Mouse (Mus musculus) intestine, embryonic 14.5 days (tissue): ENCODE data around the gene Gm43064. TPM values are rescaled to one million over a fixed set of nuclear protein-coding genes. Genes with fewer than 3 reads are reported as not detected.
"Not testable (repeated sequence)": the region's sequence is repeated elsewhere in the genome, so short reads cannot be mapped to it uniquely, and the experiment has no call there.

ENCODE experiments used
- ATAC-seq: fragments of 200-750 bp; cut with Nextera tagmentation; replicated peaks from 2 replicates; pipeline ENCODE4 v1.8.0; 2017; ENCODE audit warnings: low read depth, moderate number of reproducible peaks, moderate TSS enrichment, moderate library complexity; ENCODE audit not compliant: low FRiP score, low TSS enrichment
- DNase-seq: peaks from one replicate; pipeline ENCODE4 v3.0.0-alpha.2; 2018; ENCODE audit warnings: low spot score
- H3K27ac ChIP-seq: fragments of 300-500 bp; sonication (generic); 2 replicates; pipeline ENCODE4 v1.5.1; 2014; ENCODE audit warnings: low read depth, mild to moderate bottlenecking, control low read depth
- H3K27me3 ChIP-seq: fragments of 300-500 bp; sonication (generic); replicated peaks from 2 replicates; pipeline ENCODE4 v1.6.1; 2014; ENCODE audit warnings: low read length, control low read depth; ENCODE audit not compliant: control insufficient read depth, insufficient read depth
- H3K36me3 ChIP-seq: fragments of 300-500 bp; sonication (generic); 2 replicates; pipeline ENCODE4 v1.6.1; 2014; ENCODE audit warnings: low read length, control low read depth; ENCODE audit not compliant: control insufficient read depth, insufficient read depth
- H3K4me1 ChIP-seq: fragments of 300-500 bp; sonication (generic); replicated peaks from 2 replicates; pipeline ENCODE4 v1.6.1; 2014; ENCODE audit warnings: low read length, control low read depth, mixed read lengths; ENCODE audit not compliant: control insufficient read depth, insufficient read depth
- H3K4me2 ChIP-seq: fragments of 300-500 bp; sonication (generic); 2 replicates; pipeline ENCODE4 v1.6.1; 2014; ENCODE audit warnings: low read length
- H3K4me3 ChIP-seq: fragments of 300-500 bp; sonication (generic); 2 replicates; pipeline ENCODE4 v1.5.1; 2014; ENCODE audit warnings: low read depth, low read length, control low read depth, mixed read lengths
- H3K9ac ChIP-seq: fragments of 300-500 bp; sonication (generic); 2 replicates; pipeline ENCODE4 v1.6.1; 2014; ENCODE audit warnings: mild to moderate bottlenecking, low read length
- H3K9me3 ChIP-seq: fragments of 300-500 bp; sonication (generic); 2 replicates; pipeline ENCODE4 v1.6.1; 2016; ENCODE audit warnings: low read length, control low read depth; ENCODE audit not compliant: control insufficient read depth
- WGBS: fragments of 180-500 bp; shearing (Covaris S2); extraction: QIAGEN DNeasy Blood & Tissue Kit; methylation state at CpG from one replicate; pipeline ENCODE4 v1.1.7; 2014; 5-methylcytosine and 5-hydroxymethylcytosine counted together
- polyA plus RNA-seq: library from polyadenylated mRNA; unstranded; fragments of >200 nt; fragmentation: Nextera tagmentation; extraction: Ambion mirVana; gene quantifications from 2 replicates; pipeline ENCODE4 v1.2.1, GENCODE M21; 2014

Gene Gm43064
- polyA plus RNA-seq, 1 experiment from 2014 or later: 0.55 TPM

DNA sequence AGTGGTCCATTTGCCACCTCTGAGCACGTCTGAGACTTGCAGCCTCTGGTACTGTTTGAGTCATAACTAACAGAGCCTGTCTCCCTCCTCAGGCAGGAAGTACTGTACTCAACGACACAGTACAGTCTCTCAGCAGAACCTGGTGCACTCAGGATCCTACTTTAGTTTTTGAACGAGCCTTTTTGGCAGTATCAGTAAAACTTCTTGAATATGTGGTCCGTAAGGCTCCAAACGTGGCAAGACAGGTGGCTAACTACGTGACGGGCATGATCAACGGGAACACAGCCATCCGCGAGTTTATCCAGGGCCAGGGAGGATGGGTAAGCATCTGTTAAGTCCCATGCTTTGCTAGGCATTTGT is 26.6 kb downstream of the Gm43064 start:
- Histone ChIP-seq H3K4me2 (no peak overlapping the region), H3K4me3 (no peak overlapping the region), H3K36me3 (no peaks in the 10 kb centered on the region), H3K9ac (no peak overlapping the region), H3K9me3 (no peaks in the 10 kb centered on the region), H3K27me3 (no peaks in the 10 kb centered on the region), H3K27ac (no peak overlapping the region), H3K4me1 (no peaks in the 10 kb centered on the region)
- no peak for ATAC-seq
- no peak for DNase-seq
- 78% methylated on average over 10 of the region's 10 CpGs for WGBS

- Histone ChIP-seq H3K27me3 (no peaks in the 10 kb centered on the region), H3K36me3 (no peaks in the 10 kb centered on the region), H3K27ac (no peak overlapping the region), H3K9me3 (no peaks in the 10 kb centered on the region), H3K9ac (no peak overlapping the region), H3K4me1 (no peaks in the 10 kb centered on the region), H3K4me2 (no peak overlapping the region), H3K4me3 (no peak overlapping the region)
- ATAC-seq (no peak), DNase-seq (no peak)
- 93% methylated on average over 5 of the region's 5 CpGs for WGBS
Observed at GRCm38 (mm10) chr3:103836453-103836852, 27.1 kb downstream of the Gm43064 start.

DNA sequence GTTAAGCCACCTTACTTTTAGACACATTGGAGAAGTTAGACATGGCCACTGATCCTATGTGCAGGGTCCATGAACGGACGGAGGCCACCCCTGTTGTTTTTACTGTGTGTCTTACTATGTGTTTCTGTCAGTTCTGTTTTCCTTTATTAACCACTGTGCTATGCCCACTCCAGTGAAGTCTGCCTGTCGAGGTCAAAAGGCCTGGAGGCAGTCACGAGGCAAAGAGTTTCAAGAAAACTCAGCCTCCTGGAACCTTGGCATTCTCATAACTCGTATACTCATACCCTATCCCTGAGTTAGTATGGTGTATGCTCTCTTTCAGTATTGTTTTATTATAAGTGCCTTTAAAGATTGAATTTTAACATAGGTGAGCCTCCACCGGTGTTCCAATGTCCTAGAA is 30.3 kb downstream of the Gm43064 start:
- DNase-seq (no peak), ATAC-seq (no peak)
- Histone ChIP-seq H3K4me3 (no peak overlapping the region), H3K27me3 (no peaks in the 10 kb centered on the region), H3K9me3 (0 out of 2 replicates have a peak, but pooled peaks cover 4% of the 10 kb centered on the region), H3K4me1 (no peaks in the 10 kb centered on the region), H3K9ac (no peak overlapping the region), H3K27ac (no peak overlapping the region), H3K36me3 (no peaks in the 10 kb centered on the region), H3K4me2 (no peak overlapping the region)
- 93% methylated on average over 6 of the region's 6 CpGs for whole genome bisulfite sequencing

- not testable (repeated sequence) for H3K4me2 ChIP-seq, H3K27ac ChIP-seq, DNase-seq, H3K27me3 ChIP-seq, H3K9ac ChIP-seq, H3K4me1 ChIP-seq, H3K9me3 ChIP-seq, H3K36me3 ChIP-seq, ATAC-seq, H3K4me3 ChIP-seq
- whole genome bisulfite sequencing: 82% methylated on average over 3 of the region's 3 CpGs
Observed at GRCm38 (mm10) chr3:103840195-103840594, 30.8 kb downstream of the Gm43064 start.

DNA sequence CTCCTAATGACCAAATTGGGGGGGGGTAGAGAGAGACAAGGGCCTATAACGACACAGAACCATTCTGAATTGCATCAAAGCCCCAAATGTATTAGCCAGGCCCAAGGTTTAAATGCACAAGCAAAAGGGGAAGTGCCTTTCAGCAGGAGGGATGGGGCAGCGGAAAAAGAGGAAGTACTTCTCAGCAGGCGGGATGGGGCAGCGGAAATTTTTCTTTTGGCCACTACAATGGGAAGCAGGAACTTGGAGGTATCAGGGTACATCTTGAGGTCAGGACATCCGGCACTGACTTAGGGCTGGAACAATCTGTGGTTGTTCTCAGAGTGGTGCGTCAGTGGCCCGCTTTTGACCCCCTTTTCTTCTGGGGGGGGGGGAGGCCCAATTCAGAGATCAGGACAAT is 31.6 kb downstream of the Gm43064 start:
- WGBS: 93% methylated on average over 7 of the region's 7 CpGs

GRCm38 (mm10) chr3:103850644-103851363 is 41.4 kb downstream of the Gm43064 start:
- Histone ChIP-seq H3K4me1 (no peaks in the 10 kb centered on the region), H3K9ac (no peak overlapping the region), H3K27ac (no peak overlapping the region), H3K4me2 (no peak overlapping the region), H3K27me3 (no peaks in the 10 kb centered on the region), H3K9me3 (no peaks in the 10 kb centered on the region), H3K36me3 (no peaks in the 10 kb centered on the region), H3K4me3 (no peak overlapping the region)
- WGBS: 73% methylated on average over 9 of the region's 9 CpGs
- ATAC-seq: no peak
- DNase-seq: no peak

More for the DNA sequence above, 31.6 kb downstream of the Gm43064 start:
- DNase-seq, H3K36me3 ChIP-seq, ATAC-seq, H3K4me3 ChIP-seq, H3K9me3 ChIP-seq, H3K9ac ChIP-seq, H3K4me1 ChIP-seq, H3K27me3 ChIP-seq, H3K27ac ChIP-seq, H3K4me2 ChIP-seq: not testable (repeated sequence)

DNA sequence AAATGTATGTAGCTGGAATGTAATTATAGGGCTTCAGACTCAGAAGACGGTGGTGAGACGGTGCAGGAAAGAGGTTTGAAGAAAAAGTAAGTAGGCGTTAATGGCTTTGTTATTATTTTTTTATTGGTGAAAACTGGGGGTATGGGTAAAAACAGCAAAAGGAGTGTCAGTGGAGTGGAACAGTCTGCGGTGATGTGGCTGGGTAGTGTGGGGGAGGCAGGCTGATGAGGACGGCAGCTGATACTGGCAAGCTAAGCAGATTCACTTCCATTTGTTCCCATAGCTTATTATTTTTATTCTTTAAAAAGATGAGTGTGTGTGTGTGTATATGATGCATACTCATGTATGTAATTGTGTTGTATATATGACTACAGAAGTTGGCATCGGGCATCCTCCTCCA is 42.1 kb downstream of the Gm43064 start:
- Histone ChIP-seq H3K9ac (no peak overlapping the region), H3K4me1 (no peaks in the 10 kb centered on the region), H3K9me3 (no peaks in the 10 kb centered on the region), H3K4me2 (no peak overlapping the region), H3K36me3 (no peaks in the 10 kb centered on the region), H3K27ac (no peak overlapping the region), H3K27me3 (no peaks in the 10 kb centered on the region), H3K4me3 (no peak overlapping the region)
- WGBS: 95% methylated on average over 6 of the region's 6 CpGs
- ATAC-seq: no peak
- DNase-seq: no peak

DNA sequence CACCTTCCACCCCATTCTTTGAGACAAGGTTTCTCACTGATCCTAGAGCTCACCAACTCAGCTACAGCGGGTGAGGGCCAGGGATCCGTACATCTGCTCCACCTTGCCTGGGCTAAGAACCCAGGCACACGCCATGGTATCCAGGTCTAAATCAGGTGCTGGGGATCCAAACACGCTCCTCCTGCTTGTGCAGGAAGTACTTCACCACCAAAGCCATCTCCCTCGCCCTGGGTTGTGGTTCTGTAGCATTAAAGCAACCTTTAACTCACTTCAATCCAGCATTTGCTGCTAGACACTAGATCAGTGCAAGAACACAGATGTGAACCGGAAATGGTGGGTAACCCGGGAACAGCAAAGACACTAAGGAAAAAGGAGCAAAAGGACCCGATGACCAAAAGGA is 42.5 kb downstream of the Gm43064 start:
- H3K9me3 ChIP-seq: no peaks in the 10 kb centered on the region
- ATAC-seq: no peak

GRCm38 (mm10) chr3:103852565-103853299 is 43.4 kb downstream of the Gm43064 start:
- Histone ChIP-seq H3K9me3 (no peaks in the 10 kb centered on the region), H3K4me1 (no peaks in the 10 kb centered on the region), H3K9ac (no peak overlapping the region), H3K27me3 (no peaks in the 10 kb centered on the region), H3K4me3 (no peak overlapping the region), H3K27ac (no peak overlapping the region), H3K4me2 (no peak overlapping the region), H3K36me3 (no peaks in the 10 kb centered on the region)
- WGBS: 78% methylated on average over 3 of the region's 3 CpGs
- ATAC-seq (no peak), DNase-seq (no peak)

More for the DNA sequence above, 42.5 kb downstream of the Gm43064 start:
- H3K27ac ChIP-seq: no peak overlapping the region
- H3K36me3 ChIP-seq: no peaks in the 10 kb centered on the region
- H3K27me3 ChIP-seq: no peaks in the 10 kb centered on the region
- no peak overlapping the region for H3K4me3 ChIP-seq
- no peak for DNase-seq
- H3K4me2 ChIP-seq: no peak overlapping the region
- 84% methylated on average over 8 of the region's 8 CpGs for WGBS
- H3K9ac ChIP-seq: no peak overlapping the region
- no peaks in the 10 kb centered on the region for H3K4me1 ChIP-seq
